Mouse (Mus musculus): ENCODE measurements around the gene Unc5a.

GRCm38 (mm10) chr13:54951166-54951565 is 2.0 kb downstream of the Unc5a start:
- no peak for TF ChIP-seq POLR2A (IDR thresholded peaks at IDR 0.05; ENCODE audit: insufficient read length, low read depth)
- no peak for TF ChIP-seq CEBPB (IDR thresholded peaks at IDR 0.05; ENCODE audit: insufficient read depth, poor library complexity, severe bottlenecking)
- no peak for TF ChIP-seq E2F4 (IDR thresholded peaks at IDR 0.05; ENCODE audit: insufficient read depth)
- no peak for TF ChIP-seq REST (IDR thresholded peaks at IDR 0.05; ENCODE audit: insufficient read depth, insufficient read length)

Data from myocyte (in vitro differentiated cells).